Mouse (Mus musculus): Measurements from ENCODE around the gene Grm2. TPM values are rescaled to one million over a fixed set of nuclear protein-coding genes. Genes with fewer than 3 reads are reported as not detected.

Gene Grm2
- polyA plus RNA-seq, 1 experiment from 2014 or later = 24.3 TPM

DNA sequence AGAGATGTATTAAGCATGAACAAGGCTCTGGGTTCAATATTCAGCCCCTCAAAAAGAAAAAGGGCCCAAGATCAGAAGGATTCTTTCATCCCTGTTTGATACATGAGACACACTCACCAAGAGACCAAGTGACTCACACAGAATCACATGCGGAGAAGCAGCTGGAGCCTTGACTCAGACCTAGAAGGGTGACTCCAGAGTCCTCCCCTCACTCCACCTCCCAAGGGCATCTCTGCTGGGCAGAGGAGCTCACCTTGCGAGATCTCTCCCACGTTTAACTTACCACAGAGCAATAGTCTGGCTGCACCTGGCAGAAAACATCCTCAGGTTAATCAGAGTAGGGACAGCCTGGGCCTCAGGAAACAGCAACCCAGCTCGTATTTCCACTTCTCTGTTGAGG lies 22.4 kb upstream of the Grm2 start:
- peaks cover 3% of the 10 kb centered on the region; the same call in 1 of the 2 replicates for H3K36me3 ChIP-seq (ENCODE audit: control insufficient read depth, insufficient read depth, low read length)
- WGBS = 84% methylated on average over 4 of the region's 4 CpGs
- no peak overlapping the region for H3K27ac ChIP-seq (ENCODE audit: low read length)
- no peak overlapping the region for H3K4me2 ChIP-seq (ENCODE audit: low read length)
- no peak overlapping the region for H3K4me3 ChIP-seq (ENCODE audit: low read depth, low read length)
- no peaks in the 10 kb centered on the region for H3K4me1 ChIP-seq (ENCODE audit: control insufficient read depth, insufficient read depth, low read length)
- no peaks in the 10 kb centered on the region for H3K27me3 ChIP-seq (ENCODE audit: control insufficient read depth, insufficient read depth, low read depth, low read length)
- no peak overlapping the region for H3K9ac ChIP-seq (ENCODE audit: low read depth, low read length)
- ATAC-seq = no peak
- no peaks in the 10 kb centered on the region for H3K9me3 ChIP-seq (replicated peaks; ENCODE audit: control insufficient read depth, low read length, poor library complexity, severe bottlenecking)

DNA sequence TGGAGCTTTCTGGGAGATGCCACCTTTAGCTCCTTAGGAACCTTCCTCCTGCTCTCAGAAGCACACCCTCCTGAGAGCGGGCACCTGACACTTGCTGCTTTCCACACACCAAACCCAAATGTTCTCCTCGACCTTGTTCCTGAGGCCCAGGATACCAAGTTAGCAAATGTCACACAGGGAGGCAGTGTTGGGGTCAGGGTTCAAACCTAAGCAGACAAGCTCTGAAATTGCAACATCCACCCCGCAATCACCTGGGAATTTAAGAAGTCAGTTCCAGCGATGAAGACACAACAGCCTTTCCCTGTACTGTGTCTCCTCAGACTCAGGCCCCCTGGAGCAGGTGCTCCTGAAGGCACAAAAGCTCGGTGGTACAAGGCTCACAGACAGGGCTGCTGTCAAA lies 21.8 kb upstream of the Grm2 start:
- ATAC-seq = no peak
- Histone ChIP-seq H3K36me3 (ENCODE audit: control insufficient read depth, insufficient read depth, low read length) (peaks cover 3% of the 10 kb centered on the region; the same call in 1 of the 2 replicates), H3K9ac (ENCODE audit: low read depth, low read length) (no peak overlapping the region), H3K27ac (ENCODE audit: low read length) (no peak overlapping the region), H3K4me3 (ENCODE audit: low read depth, low read length) (no peak overlapping the region), H3K9me3 (replicated peaks; ENCODE audit: control insufficient read depth, low read length, poor library complexity, severe bottlenecking) (no peaks in the 10 kb centered on the region), H3K4me1 (ENCODE audit: control insufficient read depth, insufficient read depth, low read length) (no peaks in the 10 kb centered on the region), H3K4me2 (ENCODE audit: low read length) (no peak overlapping the region), H3K27me3 (ENCODE audit: control insufficient read depth, insufficient read depth, low read depth, low read length) (no peaks in the 10 kb centered on the region)
- 86% methylated on average over 5 of the region's 5 CpGs for WGBS

DNA sequence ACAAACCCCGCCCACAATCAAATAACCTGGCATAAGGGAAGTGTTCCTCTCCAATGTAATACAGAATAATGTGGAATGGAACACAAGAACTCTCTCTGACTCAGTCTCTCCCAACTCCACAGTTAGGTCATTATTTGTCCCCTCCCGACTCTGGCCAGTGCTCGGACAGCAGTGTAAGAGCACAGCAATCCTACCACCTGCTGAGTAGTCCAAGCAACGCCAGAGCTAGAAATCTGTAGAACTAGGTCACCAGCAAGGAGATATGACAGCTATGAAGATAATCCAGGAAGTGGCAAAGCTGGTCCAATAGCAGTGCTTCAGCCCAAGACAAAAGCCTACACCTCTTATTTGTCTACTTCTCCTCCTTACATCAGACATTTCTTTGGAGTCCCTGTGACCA lies 20.7 kb upstream of the Grm2 start:
- H3K36me3 ChIP-seq (ENCODE audit: control insufficient read depth, insufficient read depth, low read length) = peaks cover 3% of the 10 kb centered on the region
- WGBS = 72% methylated on average over 4 of the region's 4 CpGs

DNA sequence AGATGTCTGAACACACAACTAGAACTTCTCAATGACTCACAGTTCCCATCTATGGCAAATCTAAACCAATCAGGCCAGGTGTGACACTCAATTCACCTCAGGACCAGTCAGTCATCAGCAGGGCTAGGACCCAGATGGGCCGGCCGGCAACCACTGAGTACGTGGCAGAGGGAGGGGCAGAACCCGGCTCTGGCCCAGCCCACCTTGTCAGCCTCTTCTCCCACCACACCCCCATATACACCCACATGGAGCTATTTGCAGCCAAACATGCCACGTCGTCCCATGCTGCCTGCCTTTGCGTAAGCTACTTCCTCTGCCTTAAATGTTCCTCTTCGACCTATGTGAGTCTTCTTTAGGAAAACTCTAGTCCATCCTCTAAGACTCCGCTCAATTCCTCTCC lies 20.1 kb upstream of the Grm2 start:
- WGBS = 83% methylated on average over 9 of the region's 9 CpGs
- no peak for ATAC-seq
- no peak overlapping the region for H3K4me2 ChIP-seq (ENCODE audit: low read length)
- no peak overlapping the region for H3K4me3 ChIP-seq (ENCODE audit: low read depth, low read length)
- no peak overlapping the region for H3K27ac ChIP-seq (ENCODE audit: low read length)
- no peak overlapping the region for H3K9ac ChIP-seq (ENCODE audit: low read depth, low read length)
- H3K4me1 ChIP-seq (ENCODE audit: control insufficient read depth, insufficient read depth, low read length) = no peaks in the 10 kb centered on the region
- H3K27me3 ChIP-seq (ENCODE audit: control insufficient read depth, insufficient read depth, low read depth, low read length) = no peaks in the 10 kb centered on the region
- no peaks in the 10 kb centered on the region for H3K9me3 ChIP-seq (replicated peaks; ENCODE audit: control insufficient read depth, low read length, poor library complexity, severe bottlenecking)
- peaks cover 3% of the 10 kb centered on the region for H3K36me3 ChIP-seq (ENCODE audit: control insufficient read depth, insufficient read depth, low read length)

More for the DNA sequence above, 20.7 kb upstream of the Grm2 start:
- H3K27ac ChIP-seq (ENCODE audit: low read length) = no peak overlapping the region
- H3K9me3 ChIP-seq (replicated peaks; ENCODE audit: control insufficient read depth, low read length, poor library complexity, severe bottlenecking) = no peaks in the 10 kb centered on the region
- no peak overlapping the region for H3K4me2 ChIP-seq (ENCODE audit: low read length)
- H3K27me3 ChIP-seq (ENCODE audit: control insufficient read depth, insufficient read depth, low read depth, low read length) = no peaks in the 10 kb centered on the region
- H3K9ac ChIP-seq (ENCODE audit: low read depth, low read length) = no peak overlapping the region
- no peak for ATAC-seq
- H3K4me1 ChIP-seq (ENCODE audit: control insufficient read depth, insufficient read depth, low read length) = no peaks in the 10 kb centered on the region
- H3K4me3 ChIP-seq (ENCODE audit: low read depth, low read length) = no peak overlapping the region

DNA sequence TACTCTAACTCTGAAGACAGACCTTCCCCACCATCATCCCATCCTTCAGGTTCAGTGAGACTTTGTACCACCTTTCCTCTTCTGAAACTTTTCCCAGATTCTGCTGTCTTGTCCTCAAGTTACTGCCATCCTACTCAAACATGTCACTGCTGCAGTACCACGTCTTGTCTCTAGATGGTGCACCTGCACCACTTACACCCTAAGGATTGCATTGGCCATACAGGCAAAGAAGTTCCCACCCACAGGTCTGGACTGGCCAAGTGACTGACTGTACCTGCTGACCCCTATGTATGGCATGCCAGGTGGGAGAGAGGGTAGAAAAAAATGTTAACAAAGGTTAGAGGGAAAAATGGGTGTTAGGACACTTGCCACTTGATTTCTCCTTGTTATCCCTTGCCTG lies 19.6 kb upstream of the Grm2 start:
- no peaks in the 10 kb centered on the region for H3K4me1 ChIP-seq (ENCODE audit: control insufficient read depth, insufficient read depth, low read length)
- peak; percentile 59; the same call in 1 of the 2 replicates for ATAC-seq
- H3K27me3 ChIP-seq (ENCODE audit: control insufficient read depth, insufficient read depth, low read depth, low read length) = no peaks in the 10 kb centered on the region
- H3K4me3 ChIP-seq (ENCODE audit: low read depth, low read length) = no peak overlapping the region
- H3K36me3 ChIP-seq (ENCODE audit: control insufficient read depth, insufficient read depth, low read length) = peaks cover 3% of the 10 kb centered on the region
- 0% methylated on average over 1 of the region's 1 CpGs for WGBS
- no peak overlapping the region for H3K9ac ChIP-seq (ENCODE audit: low read depth, low read length)
- no peak overlapping the region for H3K27ac ChIP-seq (ENCODE audit: low read length)
- H3K4me2 ChIP-seq (ENCODE audit: low read length) = no peak overlapping the region
- no peaks in the 10 kb centered on the region for H3K9me3 ChIP-seq (replicated peaks; ENCODE audit: control insufficient read depth, low read length, poor library complexity, severe bottlenecking)

DNA sequence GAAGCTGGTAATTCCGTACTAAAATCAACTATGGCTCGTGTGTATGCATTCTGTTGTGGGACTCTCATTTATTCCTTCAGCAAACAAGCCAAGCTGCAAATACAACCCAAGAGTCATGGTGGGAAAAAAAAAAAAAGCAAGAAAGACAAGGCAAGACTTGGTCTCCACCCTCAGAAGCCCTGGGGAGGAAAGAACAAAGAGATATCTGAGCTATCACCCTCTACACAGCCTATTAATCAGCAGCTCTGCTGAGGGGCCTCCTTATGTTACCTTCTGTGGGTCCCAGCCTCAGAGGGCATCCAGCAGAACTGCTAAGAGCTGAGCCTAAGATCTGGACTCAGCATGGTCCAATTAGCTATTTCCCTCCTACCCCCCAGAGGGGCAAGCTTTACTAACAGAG lies 18.0 kb upstream of the Grm2 start:
- H3K36me3 ChIP-seq (ENCODE audit: control insufficient read depth, insufficient read depth, low read length) = peaks cover 2% of the 10 kb centered on the region
- H3K9ac ChIP-seq (ENCODE audit: low read depth, low read length) = no peak overlapping the region
- no peak overlapping the region for H3K27ac ChIP-seq (ENCODE audit: low read length)
- H3K4me3 ChIP-seq (ENCODE audit: low read depth, low read length) = no peak overlapping the region
- 85% methylated on average over 2 of the region's 2 CpGs for WGBS
- no peak for ATAC-seq
- H3K4me2 ChIP-seq (ENCODE audit: low read length) = no peak overlapping the region
- no peaks in the 10 kb centered on the region for H3K27me3 ChIP-seq (ENCODE audit: control insufficient read depth, insufficient read depth, low read depth, low read length)
- H3K9me3 ChIP-seq (replicated peaks; ENCODE audit: control insufficient read depth, low read length, poor library complexity, severe bottlenecking) = no peaks in the 10 kb centered on the region
- H3K4me1 ChIP-seq (ENCODE audit: control insufficient read depth, insufficient read depth, low read length) = no peaks in the 10 kb centered on the region

DNA sequence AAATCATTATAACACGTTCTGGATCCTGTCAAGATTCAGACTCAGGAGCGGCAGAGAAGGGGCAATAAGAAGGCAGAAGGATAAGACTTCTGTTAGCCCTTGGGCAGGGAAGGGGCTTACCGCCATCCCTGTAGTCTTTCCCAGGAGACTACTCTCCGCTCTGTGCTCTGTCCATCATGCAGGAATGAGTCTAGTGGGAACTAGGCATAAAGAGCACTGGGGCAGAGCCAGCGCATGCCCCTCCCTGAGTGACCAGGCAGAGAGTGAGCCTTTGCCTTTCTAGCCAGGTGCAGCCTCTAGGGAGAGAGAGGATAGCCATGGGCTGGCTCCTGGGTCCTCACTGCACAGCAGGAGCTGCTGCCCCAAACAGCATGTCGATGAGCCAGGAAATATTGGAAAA lies 9.0 kb upstream of the Grm2 start:
- H3K9ac ChIP-seq (ENCODE audit: low read depth, low read length) = peak overlapping the region; percentile 2; the same call in 1 of the 2 replicates
- H3K36me3 ChIP-seq (ENCODE audit: control insufficient read depth, insufficient read depth, low read length) = peaks cover 5% of the 10 kb centered on the region
- peaks cover 25% of the 10 kb centered on the region for H3K4me1 ChIP-seq (ENCODE audit: control insufficient read depth, insufficient read depth, low read length)
- H3K4me2 ChIP-seq (ENCODE audit: low read length) = no peak overlapping the region; the same call in 1 of the 2 replicates
- no peaks in the 10 kb centered on the region for H3K27me3 ChIP-seq (ENCODE audit: control insufficient read depth, insufficient read depth, low read depth, low read length)
- WGBS = 49% methylated on average over 6 of the region's 6 CpGs
- peak overlapping the region; percentile 92 for H3K27ac ChIP-seq (ENCODE audit: low read length)
- H3K4me3 ChIP-seq (ENCODE audit: low read depth, low read length) = no peak overlapping the region
- peak; percentile 36 for ATAC-seq
- H3K9me3 ChIP-seq (replicated peaks; ENCODE audit: control insufficient read depth, low read length, poor library complexity, severe bottlenecking) = no peaks in the 10 kb centered on the region

DNA sequence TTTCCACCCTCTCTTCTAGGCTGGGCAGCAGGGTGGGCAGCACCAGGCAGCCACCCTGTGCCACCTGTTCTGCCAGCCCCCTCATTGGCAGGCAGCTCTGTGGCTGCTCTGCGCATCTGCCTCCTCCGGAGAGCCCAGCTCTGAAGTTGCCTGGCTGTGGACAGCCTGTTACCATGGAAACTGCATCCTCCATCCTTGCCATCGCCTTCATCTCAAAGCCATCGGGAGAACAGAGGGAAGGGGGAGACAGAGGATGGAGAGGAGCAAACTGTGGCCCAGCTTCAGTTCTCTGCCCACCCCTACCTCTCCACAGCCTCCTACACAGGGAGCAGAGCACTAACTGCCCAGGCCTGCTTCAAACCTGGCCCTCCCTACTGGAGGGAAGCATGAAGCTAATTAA lies 8.6 kb upstream of the Grm2 start:
- H3K4me2 ChIP-seq (ENCODE audit: low read length) = peak overlapping the region; percentile 23
- no peak overlapping the region for H3K4me3 ChIP-seq (ENCODE audit: low read depth, low read length)
- H3K4me1 ChIP-seq (ENCODE audit: control insufficient read depth, insufficient read depth, low read length) = peaks cover 25% of the 10 kb centered on the region
- WGBS = 7% methylated on average over 4 of the region's 4 CpGs
- H3K36me3 ChIP-seq (ENCODE audit: control insufficient read depth, insufficient read depth, low read length) = peaks cover 7% of the 10 kb centered on the region
- peak; percentile 93 for ATAC-seq
- H3K27me3 ChIP-seq (ENCODE audit: control insufficient read depth, insufficient read depth, low read depth, low read length) = no peaks in the 10 kb centered on the region
- H3K9me3 ChIP-seq (replicated peaks; ENCODE audit: control insufficient read depth, low read length, poor library complexity, severe bottlenecking) = no peaks in the 10 kb centered on the region
- peak overlapping the region; percentile 92 for H3K27ac ChIP-seq (ENCODE audit: low read length)
- peak overlapping the region; percentile 2; the same call in 1 of the 2 replicates for H3K9ac ChIP-seq (ENCODE audit: low read depth, low read length)

DNA sequence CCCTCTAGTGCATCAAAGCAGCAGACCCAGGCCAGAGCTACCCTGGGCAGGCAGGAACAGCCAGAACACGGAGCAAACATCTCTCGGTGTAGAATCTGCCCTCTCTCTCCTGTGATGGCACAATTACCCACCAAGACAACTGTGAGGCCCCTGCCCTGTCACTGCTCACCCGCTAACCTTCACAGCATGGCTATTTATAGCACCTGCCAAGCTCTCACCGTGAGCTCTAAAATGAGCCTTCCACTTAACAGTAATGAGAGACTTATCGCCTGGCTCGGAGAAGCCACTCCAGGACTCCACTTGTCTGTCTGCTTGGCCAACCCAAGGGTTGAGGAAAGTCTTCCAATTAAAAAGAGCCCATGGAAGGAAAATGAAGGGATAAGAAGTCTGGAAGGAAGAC lies 7.3 kb upstream of the Grm2 start:
- H3K9me3 ChIP-seq (replicated peaks; ENCODE audit: control insufficient read depth, low read length, poor library complexity, severe bottlenecking) = no peaks in the 10 kb centered on the region
- peaks cover 11% of the 10 kb centered on the region for H3K36me3 ChIP-seq (ENCODE audit: control insufficient read depth, insufficient read depth, low read length)
- no peak overlapping the region for H3K4me2 ChIP-seq (ENCODE audit: low read length)
- ATAC-seq = no peak
- H3K4me3 ChIP-seq (ENCODE audit: low read depth, low read length) = no peak overlapping the region
- peaks cover 25% of the 10 kb centered on the region for H3K4me1 ChIP-seq (ENCODE audit: control insufficient read depth, insufficient read depth, low read length)
- H3K27me3 ChIP-seq (ENCODE audit: control insufficient read depth, insufficient read depth, low read depth, low read length) = no peaks in the 10 kb centered on the region
- peak overlapping the region; percentile 92 for H3K27ac ChIP-seq (ENCODE audit: low read length)
- WGBS = 68% methylated on average over 6 of the region's 6 CpGs
- no peak overlapping the region for H3K9ac ChIP-seq (ENCODE audit: low read depth, low read length)

Data from midbrain, embryonic 16.5 days (tissue).